Mouse (Mus musculus) erythroblast, adult 5-6 weeks (primary cell): ENCODE measurements around the gene Sct. TPM values are rescaled to one million over a fixed set of nuclear protein-coding genes. Genes with fewer than 3 reads are reported as not detected.
A peak's percentile ranks its signal among the peaks of the same experiment; 100 is the strongest.

Experiments used
- ATAC-seq: replicated peaks from 2 replicates; pipeline ENCODE4 v1.8.0; 2016; ENCODE audit warnings: moderate number of reproducible peaks, mild to moderate bottlenecking, moderate TSS enrichment, inconsistent platforms; ENCODE audit not compliant: poor library complexity, low FRiP score, severe bottlenecking
- total RNA-seq, 2 experiments: library from RNA; stranded (forward) in 1 of 2; stranded (reverse) in 1 of 2; fragments of 150-400 nt in 1 of 2; fragments of 200-764, 138-1000 nt in 1 of 2; gene quantifications; 2 replicates each; pipeline versions ENCODE4 v1.2.3 to v1.2.4; 2015 to 2017; ENCODE audit warnings: low replicate concordance in 2 of 2

The Sct gene
- not detected in 2 replicates for total RNA-seq (2015; ENCODE audit: low replicate concordance)
- total RNA-seq (2017; ENCODE audit: low replicate concordance): not detected in 2 replicates

DNA sequence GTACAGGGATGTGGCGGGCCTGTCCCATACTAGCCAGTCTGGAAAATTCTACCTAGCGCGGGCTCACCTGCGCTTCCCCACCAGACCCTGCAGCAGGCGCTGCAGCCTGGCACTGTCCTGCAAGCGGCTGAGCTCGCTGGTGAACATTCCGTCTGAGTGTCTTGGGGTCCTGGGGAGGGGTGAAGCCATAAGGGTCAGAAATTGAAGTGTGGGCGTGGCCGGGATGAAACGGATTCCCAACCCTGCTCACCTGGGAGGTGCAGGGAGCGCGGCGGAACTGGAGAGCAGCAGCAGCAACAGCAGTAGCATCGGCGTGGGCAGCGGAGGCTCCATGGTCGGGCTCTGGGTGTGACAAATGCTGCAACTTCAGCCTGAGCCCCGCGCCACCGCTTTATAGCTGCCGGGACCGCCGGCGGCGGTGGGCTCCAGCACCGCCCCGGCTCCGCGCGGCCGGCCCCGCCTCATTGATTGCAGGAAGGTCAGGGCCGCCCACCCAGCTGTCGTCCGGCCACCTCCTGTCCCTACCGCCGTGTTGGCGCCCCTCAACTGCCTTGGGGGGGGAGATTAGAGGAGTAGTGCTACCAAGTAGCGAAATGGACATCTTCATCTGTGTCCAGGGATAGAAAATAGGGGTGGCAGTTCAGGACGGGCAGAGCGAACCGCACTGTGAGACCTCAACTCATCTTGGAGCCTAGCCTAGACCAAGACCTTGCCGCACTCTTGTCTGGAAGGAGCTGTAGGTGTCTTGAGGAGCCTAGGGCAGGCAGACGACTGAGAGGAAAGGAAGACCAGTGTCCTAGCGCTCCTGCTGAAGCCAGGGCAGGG, at the start of gene Sct:
Gene Sct (minus strand): TSS at position 368 of the 825 bp plus-strand sequence.
- no peak for ATAC-seq

DNA sequence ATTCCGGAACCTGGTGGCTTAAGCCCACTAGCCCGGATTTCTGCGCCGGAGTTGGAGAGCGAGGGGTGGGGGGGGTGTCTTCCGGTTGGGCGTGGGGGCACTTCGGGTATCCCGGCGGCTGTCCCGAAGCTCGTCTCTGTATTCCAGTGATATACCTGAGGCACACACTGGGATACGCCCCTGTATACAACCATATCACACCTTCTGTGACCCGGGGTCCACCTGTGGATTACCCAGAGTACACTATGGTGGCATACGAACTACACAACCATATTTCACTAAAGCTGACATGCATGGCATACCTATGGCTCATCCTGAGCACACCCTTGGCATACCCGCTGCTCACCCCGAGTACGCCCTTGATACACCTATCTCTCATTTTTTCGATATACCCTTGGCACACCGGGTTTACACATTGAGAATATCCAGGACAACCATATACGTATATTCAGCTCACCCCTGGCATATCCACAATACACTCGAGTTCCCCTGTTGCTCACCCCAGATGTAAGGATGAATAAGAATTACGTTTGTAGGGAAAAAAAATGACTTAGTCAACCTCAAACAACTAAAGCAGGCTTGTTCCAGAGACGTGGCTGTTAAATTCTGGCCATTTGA, 49.5 kb upstream of the Sct start:
- no peak; the same call in 1 of the 2 replicates for ATAC-seq

DNA sequence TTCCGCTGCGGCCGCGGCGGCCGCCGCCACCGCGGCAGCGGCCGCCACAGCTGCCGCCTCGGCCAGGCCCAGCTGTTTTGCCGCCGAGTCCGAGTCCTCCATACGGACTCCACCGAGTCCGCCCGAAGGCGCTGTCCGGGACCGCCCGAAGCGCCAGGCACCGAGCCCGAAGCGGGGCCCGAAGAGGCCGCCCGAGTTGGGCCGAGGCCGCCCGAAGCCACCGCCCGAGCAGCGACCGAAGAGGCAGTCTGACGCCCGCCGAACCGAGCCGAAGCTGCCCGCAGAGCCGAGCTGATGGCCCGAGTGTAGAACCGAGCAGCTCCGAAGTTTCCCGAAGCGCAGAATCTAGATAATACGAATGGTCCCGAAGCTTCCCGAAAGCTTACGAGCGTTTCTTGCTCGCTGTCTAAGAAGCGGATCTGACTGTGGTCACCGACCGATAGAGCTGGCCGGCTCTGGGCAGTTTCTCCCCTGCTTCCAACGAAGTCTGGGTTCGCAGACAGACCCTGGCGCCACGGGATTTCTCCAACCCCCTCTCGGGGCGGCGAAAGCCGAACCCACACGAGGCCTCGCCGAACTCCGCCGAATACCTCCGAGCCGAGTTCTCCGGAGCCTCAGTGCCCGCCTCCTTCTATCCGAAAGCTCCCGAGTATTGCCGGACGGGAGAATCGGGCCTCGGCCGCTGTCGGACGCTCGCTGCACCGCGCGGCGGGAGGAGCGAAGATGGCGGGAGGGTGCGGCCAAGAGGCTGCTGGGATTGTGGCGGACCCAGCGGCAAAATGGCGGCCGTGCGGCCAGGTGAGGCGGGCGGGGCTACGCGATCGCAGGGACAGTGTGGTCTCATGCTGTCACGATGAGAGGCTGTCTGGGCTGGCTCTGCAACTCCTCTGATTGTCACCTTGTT, 48.8 kb upstream of the Sct start, which contains the start of the genes Deaf1 and Tmem80:
Gene Deaf1 (minus strand): TSS at position 222 of the 904 bp plus-strand sequence.
Gene Tmem80 (plus strand): TSS at position 271 of the 904 bp plus-strand sequence.
- peak; percentile 87 for ATAC-seq

DNA sequence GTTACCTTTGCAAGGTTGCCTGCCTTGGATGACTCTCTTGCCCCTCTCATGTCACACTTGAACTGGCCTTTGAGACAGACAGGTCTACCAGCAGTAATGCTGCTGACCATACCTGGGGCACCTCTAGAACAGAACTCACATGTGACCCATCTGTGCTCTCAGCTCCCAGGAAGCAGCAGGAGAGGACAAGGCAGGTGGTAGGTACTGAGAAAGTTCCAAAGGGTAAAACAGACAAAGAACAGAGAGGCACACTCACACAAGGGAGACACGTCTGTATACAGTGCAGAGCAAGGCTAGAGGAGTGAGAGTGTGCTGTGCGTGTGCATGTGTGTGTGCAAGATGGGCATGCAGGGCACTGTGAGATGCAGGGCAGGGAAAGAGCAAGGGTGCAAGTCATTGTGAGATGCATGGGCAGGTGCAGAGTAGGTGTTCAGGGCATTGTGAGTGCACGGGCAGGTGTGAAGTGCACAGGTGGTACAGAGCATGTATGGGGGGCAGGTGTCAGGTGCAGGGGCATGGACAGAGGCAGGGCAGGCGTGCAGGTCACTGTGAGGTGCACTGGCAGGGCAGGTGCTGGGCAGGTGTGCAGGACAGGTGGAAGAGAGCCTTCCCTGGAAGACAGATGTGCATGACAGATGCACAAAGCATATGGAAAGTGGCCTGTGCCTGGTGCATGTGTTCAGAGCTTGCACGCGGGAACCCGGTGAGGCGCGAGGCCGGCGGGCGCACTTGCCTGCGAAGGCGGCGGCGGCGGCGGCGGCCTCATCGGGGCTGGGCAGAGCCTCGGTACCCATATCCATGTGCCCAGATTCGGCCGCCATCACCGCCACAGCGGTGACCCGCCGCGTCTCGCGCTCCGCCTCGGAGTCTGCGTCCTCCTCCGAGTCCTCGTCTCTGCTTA, 47.9 kb upstream of the Sct start:
- peak; percentile 16 for ATAC-seq

DNA sequence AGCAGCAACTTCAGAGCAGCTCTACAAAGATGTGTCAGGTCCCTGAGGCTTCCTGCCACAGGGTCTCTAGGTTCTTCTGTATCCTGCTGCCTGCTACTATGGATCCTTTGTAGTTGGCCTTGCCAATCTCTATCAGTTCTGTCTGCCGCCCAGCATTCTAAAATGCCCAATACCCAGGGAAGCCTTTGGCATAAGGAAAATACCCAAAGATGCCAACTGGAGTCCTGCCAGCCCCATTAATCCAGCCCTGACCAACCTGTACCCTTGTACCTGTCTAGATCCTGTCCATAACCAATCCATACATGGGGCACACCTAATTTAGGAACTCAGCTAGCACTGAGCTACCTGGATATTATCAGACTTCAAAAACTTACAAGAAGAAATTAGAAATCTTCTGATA, 45.8 kb upstream of the Sct start:
- no peak for ATAC-seq

DNA sequence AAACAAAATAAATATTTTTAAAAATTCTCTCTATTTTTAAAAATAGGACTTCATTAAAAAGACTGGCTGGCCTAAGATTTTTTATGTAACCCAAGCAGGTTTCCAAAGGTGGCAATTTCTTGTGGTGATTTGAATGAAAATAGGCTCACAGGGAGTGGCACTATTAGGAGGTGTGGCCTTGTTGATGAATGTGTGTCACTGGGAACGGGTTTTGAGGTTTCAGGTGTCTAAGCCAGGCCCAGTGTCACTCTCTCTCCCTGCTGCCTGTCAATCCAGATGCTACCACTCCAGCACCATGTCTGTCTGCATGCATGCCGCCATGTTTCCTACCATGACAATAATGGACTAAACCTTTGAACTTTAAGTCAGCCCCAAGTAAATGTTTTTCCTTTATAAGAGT, 40.5 kb upstream of the Sct start:
- no peak for ATAC-seq

DNA sequence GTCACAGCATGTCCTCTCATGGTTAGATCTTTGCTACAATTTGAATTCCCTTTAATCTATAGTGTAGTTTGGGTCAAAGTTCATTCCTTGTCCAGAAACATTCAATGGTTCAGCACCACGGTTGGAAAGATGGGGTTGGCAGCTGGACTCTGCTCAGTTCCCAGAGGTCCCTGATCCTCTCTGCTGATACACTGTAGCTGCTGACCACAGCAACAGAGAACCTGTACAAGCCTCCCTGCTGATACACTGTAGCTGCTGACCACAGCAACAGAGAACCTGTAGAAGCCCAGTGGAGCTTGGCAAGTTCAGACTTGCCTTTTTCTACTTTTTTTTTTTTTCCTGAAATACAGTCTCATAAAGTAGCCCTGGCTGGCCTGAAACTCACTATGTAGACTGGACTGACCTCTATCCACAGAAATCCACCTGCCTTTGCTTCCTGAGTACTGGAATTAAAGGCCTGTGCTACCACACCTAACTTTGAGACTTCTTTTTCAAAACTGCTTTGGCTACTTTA, 38.7 kb upstream of the Sct start:
- ATAC-seq: no peak

DNA sequence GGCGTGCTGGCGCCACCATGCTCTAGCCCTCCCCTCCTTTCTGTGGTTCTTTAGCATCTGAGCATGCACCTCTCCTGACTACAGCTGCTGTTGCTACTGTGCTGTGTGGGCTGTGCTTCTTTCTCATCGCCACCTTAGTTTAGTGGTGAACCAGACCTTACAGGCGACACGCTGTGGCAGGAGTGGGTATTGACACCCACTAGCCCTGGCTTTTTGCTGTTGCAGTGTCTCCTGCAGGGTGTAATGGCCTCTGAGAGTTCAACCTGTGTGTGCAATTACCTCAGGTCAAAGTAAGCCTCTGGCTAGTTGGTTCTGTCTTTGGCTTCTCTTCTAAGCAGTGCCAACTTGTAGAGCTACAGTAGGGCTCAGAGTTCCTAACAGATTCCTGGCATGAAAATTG, 37.0 kb upstream of the Sct start:
- ATAC-seq: peak; percentile 73

DNA sequence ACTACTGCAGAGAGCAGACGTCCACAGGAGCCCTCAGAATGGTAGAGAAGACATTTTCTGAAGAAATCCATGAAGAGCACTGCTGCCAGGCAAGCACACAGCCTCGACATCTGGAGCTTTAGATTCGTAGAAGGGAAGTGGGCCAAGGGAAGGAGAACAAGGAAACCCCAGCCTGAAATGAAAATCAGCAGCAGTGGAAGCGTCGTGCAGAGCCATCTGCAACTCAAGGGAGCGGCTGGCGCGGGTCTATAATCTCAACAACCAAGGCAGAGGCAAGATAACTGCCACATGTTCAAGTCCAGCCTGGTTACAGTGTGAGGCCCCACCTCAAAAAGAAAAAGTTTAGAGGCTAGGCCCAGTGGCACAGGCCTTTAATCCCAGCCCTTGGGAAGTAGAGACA, 36.1 kb upstream of the Sct start:
- ATAC-seq: no peak

DNA sequence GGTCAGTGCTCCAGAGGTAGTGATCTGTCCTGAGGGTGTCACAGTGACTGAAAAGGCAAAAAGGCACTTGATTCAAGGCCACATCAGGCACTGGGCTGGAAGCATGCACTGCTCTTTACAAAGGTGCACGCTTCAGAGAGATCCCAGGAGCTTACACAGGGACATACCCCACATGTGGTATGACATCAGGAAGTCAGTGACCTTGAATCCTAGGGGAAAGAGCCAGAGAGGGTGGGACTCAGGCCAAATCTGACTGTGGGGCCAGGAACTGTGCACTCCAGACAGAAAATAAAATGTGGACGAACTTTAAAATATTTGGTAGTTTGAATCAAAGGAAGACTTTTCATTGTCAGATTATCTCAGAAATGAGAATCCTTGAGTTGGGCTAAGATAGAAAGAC, 35.5 kb upstream of the Sct start:
- ATAC-seq: no peak

DNA sequence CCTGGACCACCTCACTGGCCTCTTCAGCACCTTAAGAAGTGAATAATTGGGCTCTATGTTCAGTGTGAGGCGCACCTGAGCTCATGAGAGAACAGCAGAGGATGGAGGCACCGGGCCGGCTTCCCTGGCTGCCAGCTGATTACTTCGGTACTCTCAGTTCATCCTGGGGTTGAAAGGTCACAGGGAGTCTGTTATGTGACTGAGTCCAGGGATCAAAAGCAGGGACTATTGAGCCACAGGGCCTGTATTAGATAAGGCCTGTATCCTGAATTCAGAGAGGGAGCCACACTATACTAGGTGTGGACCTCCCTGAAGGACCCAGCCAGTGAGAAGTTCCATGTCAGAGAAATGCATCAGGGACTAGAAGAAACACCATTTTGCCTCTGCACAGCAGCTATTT, 25.6 kb upstream of the Sct start:
- no peak for ATAC-seq

DNA sequence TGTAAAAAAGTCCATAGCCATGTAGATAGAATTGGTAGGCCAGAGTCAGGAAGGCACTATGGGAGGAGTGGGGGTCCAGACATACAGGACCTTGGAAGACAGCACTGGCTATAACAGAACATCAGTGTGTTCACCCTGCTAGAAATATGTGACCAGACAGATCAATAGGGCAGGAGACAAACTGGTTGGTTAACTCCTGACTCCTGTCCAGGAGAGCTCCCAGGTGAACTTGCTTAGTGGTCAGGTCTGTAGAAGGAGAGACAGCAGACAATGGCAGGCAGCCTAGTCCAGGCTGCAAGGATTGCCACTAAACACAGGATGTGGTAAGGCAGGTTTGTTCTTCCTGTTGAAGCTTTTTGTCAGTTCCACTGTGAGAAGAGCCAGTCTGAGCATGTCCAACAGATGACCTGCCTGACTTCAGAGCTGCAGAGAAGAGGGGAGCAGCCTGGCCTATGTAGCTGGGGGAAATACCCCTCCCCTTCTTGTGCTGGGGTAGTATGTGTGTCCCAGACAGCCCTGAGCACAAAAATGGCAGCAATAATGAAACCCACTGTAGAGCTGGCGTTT, 23.9 kb upstream of the Sct start:
- ATAC-seq: no peak

DNA sequence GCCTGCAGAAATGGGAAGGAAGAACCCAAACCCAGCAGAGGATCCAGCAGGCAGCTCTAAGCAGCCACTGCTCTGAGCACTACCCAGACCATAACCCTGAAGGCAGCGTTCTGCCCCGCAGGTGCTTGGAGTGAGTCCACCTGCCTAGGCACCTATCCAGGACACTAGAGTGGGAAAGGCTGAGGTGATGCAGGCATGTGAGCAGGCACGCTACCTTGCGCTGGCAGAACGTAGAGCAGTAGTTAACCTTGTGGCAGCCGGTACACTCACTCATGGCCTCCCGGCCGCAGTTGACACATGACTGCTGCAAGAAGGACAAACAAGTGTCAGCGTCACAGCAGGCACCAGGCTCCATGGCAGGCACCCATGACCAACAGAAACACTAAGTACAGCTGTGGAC, 22.5 kb upstream of the Sct start:
- ATAC-seq: no peak

DNA sequence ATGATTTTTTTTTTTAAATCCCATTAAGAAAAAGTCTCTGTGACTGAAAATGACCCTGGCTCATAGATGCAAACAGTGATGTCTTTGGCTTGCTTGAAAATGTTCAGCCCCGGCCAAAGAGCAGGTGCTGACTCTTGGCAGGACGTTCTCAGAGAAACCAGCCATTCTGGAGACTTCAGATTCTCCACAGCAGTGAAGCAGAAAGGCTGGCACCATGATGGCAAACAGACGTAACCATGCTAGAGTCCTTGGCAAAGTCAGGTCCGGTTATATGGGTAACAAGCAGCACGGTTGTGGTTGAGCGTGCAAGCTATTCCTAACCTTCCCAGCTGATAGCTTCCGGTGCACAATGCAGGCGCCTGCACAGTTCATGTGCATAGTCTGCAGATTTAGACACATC, 20.2 kb upstream of the Sct start:
- no peak for ATAC-seq

DNA sequence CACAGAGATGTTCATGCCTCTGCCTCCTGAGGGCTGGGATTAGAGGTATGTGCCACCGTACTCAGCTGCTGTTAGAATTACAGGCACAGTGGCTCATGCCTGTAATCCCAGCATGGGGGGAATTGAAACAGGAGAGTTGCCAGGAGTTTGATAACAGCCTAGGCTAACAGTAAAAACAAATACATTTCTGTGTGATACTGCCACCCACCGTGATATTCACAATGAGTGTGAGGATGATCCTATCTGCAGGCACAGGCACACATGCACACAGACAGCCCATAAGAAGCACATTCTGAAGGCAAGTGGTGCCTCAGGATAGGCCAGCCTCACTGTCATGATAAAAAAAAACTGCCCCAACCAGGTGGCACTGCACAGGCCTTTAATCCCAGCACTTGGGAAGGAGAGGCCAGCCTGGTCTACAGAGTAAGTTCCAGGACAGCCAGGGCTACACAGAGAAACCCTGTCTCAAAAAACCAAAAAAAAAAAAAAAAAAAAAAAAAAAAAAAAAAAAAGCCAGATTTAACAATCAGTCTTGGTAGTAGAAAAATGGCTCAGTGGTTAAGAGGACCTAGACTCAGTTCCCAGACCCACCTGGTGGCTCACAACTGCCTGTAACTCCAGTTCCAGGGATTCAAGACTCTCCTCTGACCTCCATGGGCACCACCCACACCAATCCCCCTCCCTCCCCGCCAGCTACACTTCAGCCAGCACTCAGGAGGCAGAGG, 19.2 kb upstream of the Sct start:
- no peak for ATAC-seq

DNA sequence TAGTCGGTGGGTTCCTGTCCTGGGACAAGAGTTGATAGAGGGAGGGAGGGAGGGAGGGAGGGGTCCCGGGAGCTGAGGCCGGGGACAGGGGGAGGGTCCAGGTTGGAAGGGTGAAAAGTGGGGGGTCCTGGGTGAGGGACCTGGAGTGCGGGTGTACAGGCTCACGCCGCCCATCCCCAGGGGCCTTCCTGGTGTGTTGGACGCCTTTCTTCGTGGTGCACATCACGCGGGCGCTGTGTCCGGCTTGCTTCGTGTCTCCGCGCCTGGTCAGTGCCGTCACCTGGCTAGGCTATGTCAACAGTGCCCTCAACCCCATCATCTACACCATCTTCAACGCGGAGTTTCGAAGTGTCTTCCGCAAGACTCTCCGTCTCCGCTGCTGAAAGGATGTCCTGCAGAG, 15.5 kb upstream of the Sct start:
- ATAC-seq: no peak

DNA sequence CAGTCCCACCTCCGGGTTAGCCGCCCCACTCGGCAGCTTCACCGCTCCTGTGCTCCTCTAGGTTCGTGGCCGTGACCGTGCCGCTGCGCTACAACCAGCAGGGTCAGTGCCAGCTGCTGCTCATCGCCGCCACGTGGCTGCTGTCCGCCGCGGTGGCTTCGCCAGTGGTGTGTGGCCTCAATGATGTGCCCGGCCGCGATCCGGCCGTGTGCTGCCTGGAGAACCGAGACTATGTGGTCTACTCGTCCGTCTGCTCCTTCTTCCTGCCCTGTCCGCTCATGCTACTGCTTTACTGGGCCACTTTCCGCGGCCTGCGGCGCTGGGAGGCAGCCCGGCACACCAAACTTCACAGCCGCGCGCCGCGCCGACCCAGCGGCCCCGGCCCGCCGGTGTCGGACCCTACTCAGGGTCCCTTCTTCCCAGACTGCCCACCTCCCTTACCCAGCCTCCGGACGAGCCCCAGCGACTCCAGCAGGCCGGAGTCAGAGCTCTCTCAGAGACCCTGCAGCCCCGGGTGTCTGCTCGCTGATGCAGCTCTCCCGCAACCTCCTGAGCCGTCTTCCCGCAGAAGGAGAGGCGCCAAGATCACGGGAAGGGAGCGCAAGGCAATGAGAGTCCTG, 15.0 kb upstream of the Sct start:
- ATAC-seq: no peak
